ENCODE assay signal across 8 mouse cellular contexts in genomic region chr10:116473759-116474549, GRCm38 (mm10). TPM values are rescaled to one million over a fixed set of nuclear protein-coding genes. Genes with fewer than 3 reads are reported as not detected.
A peak's percentile ranks its signal among the peaks of the same experiment; 100 is the strongest.
DNase-seq lines count a peak whose midpoint lies in the region; ATAC-seq and TF ChIP-seq lines count a peak whose summit lies in the region.

Gene Kcnmb4 (minus strand): TSS chr10:116473878.

- DNase-seq in gastrocnemius, adult 2 months, result peak; percentile 55
- no peak for DNase-seq in gastrocnemius, postnatal 36 days
- DNase-seq in forebrain, embryonic 11.5 days (ENCODE audit: low spot score), result peak; percentile 76
- DNase-seq in left cerebral cortex, postnatal 4 days, result peak; percentile 54
- DNase-seq in midbrain, embryonic 10.5 days (ENCODE audit: low spot score), result peak; percentile 57

- intact Hi-C loops in gastrocnemius, adult 2 months (cut with DNase I), result loop anchor here (10.0 kb wide), 1 partner anchor 139 kb away; no protein-coding TSS in a partner anchor
- intact Hi-C loops in gastrocnemius, postnatal 36 days (cut with DNase I), result no loop called here
- intact Hi-C loops in left cerebral cortex, postnatal 4 days (cut with DNase I), result loop anchor here (5.0 kb wide), 2 partner anchors 67 to 142 kb away; no protein-coding TSS in a partner anchor

- H3K27ac ChIP-seq in gastrocnemius, adult 2 months, result no peak within 1 kb of the TSS
- H3K27ac ChIP-seq in bone marrow macrophage, adult 2 months (ENCODE audit: insufficient read depth, low read depth, low read length), result no peak within 1 kb of the TSS
- peak within 1 kb of the TSS; percentile 57 for H3K27ac ChIP-seq in forebrain, embryonic 11.5 days (ENCODE audit: low read depth, low read length)
- peak within 1 kb of the TSS; percentile 81 for H3K27ac ChIP-seq in hindbrain, embryonic 15.5 days (replicated peaks)
- peak within 1 kb of the TSS; percentile 89 for H3K27ac ChIP-seq in midbrain, embryonic 10.5 days (replicated peaks)
- no peak within 1 kb of the TSS for H3K27ac ChIP-seq in small intestine, adult 2 months (ENCODE audit: insufficient read depth, low read depth, low read length)

- no peaks in the 10 kb centered on the region for H3K4me1 ChIP-seq in bone marrow macrophage, adult 2 months (ENCODE audit: control insufficient read depth, insufficient read depth, low read length)
- H3K4me1 ChIP-seq in forebrain, embryonic 11.5 days (replicated peaks; ENCODE audit: control insufficient read depth, insufficient read depth, low read length), result peaks cover 4% of the 10 kb centered on the region; the same call in 1 of the 2 replicates
- H3K4me1 ChIP-seq in hindbrain, embryonic 15.5 days (replicated peaks), result peaks cover 41% of the 10 kb centered on the region
- H3K4me1 ChIP-seq in midbrain, embryonic 10.5 days, result peaks cover 25% of the 10 kb centered on the region
- H3K4me1 ChIP-seq in small intestine, adult 2 months (ENCODE audit: control insufficient read depth, insufficient read depth, insufficient read length, low read length), result peaks cover 7% of the 10 kb centered on the region

- no peaks in the 10 kb centered on the region; the same call in 1 of the 2 replicates for H3K9me3 ChIP-seq in forebrain, embryonic 11.5 days (ENCODE audit: control insufficient read depth, low read length)
- no peaks in the 10 kb centered on the region for H3K9me3 ChIP-seq in hindbrain, embryonic 15.5 days
- peaks cover 5% of the 10 kb centered on the region; the same call in 1 of the 2 replicates for H3K9me3 ChIP-seq in midbrain, embryonic 10.5 days (replicated peaks)

- no peaks in the 10 kb centered on the region for H3K27me3 ChIP-seq in forebrain, embryonic 11.5 days (ENCODE audit: control insufficient read depth, insufficient read depth, low read length)
- H3K27me3 ChIP-seq in hindbrain, embryonic 15.5 days, result no peaks in the 10 kb centered on the region
- H3K27me3 ChIP-seq in midbrain, embryonic 10.5 days (ENCODE audit: low read depth, poor library complexity, severe bottlenecking), result peaks cover 23% of the 10 kb centered on the region
- H3K27me3 ChIP-seq in small intestine, adult 2 months (ENCODE audit: control insufficient read depth, insufficient read depth, low read length), result peaks cover 37% of the 10 kb centered on the region

- no peak for TF ChIP-seq POLR2A in bone marrow macrophage, adult 2 months (IDR thresholded peaks at IDR 0.05; ENCODE audit: borderline replicate concordance, low read depth, low read length)
- no peak for TF ChIP-seq POLR2A in small intestine, adult 2 months (IDR thresholded peaks at IDR 0.05; ENCODE audit: low read depth, low read length)

- H3K4me2 ChIP-seq in forebrain, embryonic 11.5 days (ENCODE audit: low read depth, low read length, severe bottlenecking), result peak within 1 kb of the TSS; percentile 88
- H3K4me2 ChIP-seq in hindbrain, embryonic 15.5 days, result peak within 1 kb of the TSS; percentile 94

- 1% methylated on average over 62 of the region's 92 CpGs for WGBS in forebrain, embryonic 11.5 days
- under 1% methylated on average over 61 of the region's 92 CpGs for WGBS in hindbrain, embryonic 15.5 days
- 6% methylated on average over 83 of the region's 92 CpGs for WGBS in midbrain, embryonic 10.5 days
- WGBS in small intestine, adult 2 months, result under 1% methylated on average over 81 of the region's 92 CpGs

- H3K9ac ChIP-seq in forebrain, embryonic 11.5 days (ENCODE audit: low read length), result peak within 1 kb of the TSS; percentile 83
- peak within 1 kb of the TSS; percentile 76 for H3K9ac ChIP-seq in hindbrain, embryonic 15.5 days

- H3K4me3 ChIP-seq in gastrocnemius, adult 2 months, result peak within 1 kb of the TSS; percentile 76
- peak within 1 kb of the TSS; percentile 47 for H3K4me3 ChIP-seq in bone marrow macrophage, adult 2 months (ENCODE audit: insufficient read depth, low read length)
- peak within 1 kb of the TSS; percentile 62 for H3K4me3 ChIP-seq in forebrain, embryonic 11.5 days (ENCODE audit: low read depth, low read length)
- H3K4me3 ChIP-seq in hindbrain, embryonic 15.5 days, result peak within 1 kb of the TSS; percentile 70
- H3K4me3 ChIP-seq in midbrain, embryonic 10.5 days, result peak within 1 kb of the TSS; percentile 71
- H3K4me3 ChIP-seq in small intestine, adult 2 months (ENCODE audit: low read depth, low read length), result peak within 1 kb of the TSS; percentile 73

- no peaks in the 10 kb centered on the region for H3K36me3 ChIP-seq in forebrain, embryonic 11.5 days (ENCODE audit: control insufficient read depth, insufficient read depth, low read length)
- H3K36me3 ChIP-seq in hindbrain, embryonic 15.5 days, result no peaks in the 10 kb centered on the region
- H3K36me3 ChIP-seq in midbrain, embryonic 10.5 days, result no peaks in the 10 kb centered on the region
- no peaks in the 10 kb centered on the region for H3K36me3 ChIP-seq in small intestine, adult 2 months (ENCODE audit: control insufficient read depth, insufficient read depth, low read length)

- no peak for TF ChIP-seq CTCF in gastrocnemius, adult 2 months (IDR thresholded peaks at IDR 0.05)
- TF ChIP-seq CTCF in bone marrow macrophage, adult 2 months (IDR thresholded peaks at IDR 0.05; ENCODE audit: low read depth, low read length), result no peak
- no peak for TF ChIP-seq CTCF in small intestine, adult 2 months (IDR thresholded peaks at IDR 0.05; ENCODE audit: extremely low read depth, insufficient read length, insufficient replicate concordance, low read depth, low read length)

- peak; percentile 77 for ATAC-seq in forebrain, embryonic 11.5 days (replicated peaks; ENCODE audit: low FRiP score)
- ATAC-seq in hindbrain, embryonic 15.5 days (ENCODE audit: low FRiP score, low read depth), result peak; percentile 89

RNA-seq across cellular contexts. Expression of gene Kcnmb4, which starts in this region (rescaled TPM):
- total RNA-seq in gastrocnemius, adult 2 months (2021), result under 1 TPM; 0.23 to 0.28 TPM
- not detected for total RNA-seq in gastrocnemius, postnatal 36 days (2021)
- polyA plus RNA-seq in bone marrow macrophage, adult 2 months (2012; ENCODE audit: insufficient read depth, insufficient read length, missing spikeins), result not detected in 2 replicates
- 9.5 and 12.9 TPM in 2 replicates for polyA plus RNA-seq in forebrain, embryonic 11.5 days (2014; fragmentation: Nextera tagmentation; extraction: Ambion mirVana)
- polyA plus RNA-seq in hindbrain, embryonic 15.5 days (2015; fragmentation: Nextera tagmentation; extraction: Ambion mirVana), result 30.1 and 34.9 TPM in 2 replicates
- 10 to 100 TPM; 72.9 to 81.9 TPM for total RNA-seq in left cerebral cortex, postnatal 4 days (2021)
- 7.5 and 10.6 TPM in 2 replicates for polyA plus RNA-seq in midbrain, embryonic 10.5 days (2016; fragmentation: Nextera tagmentation; extraction: Ambion mirVana)
- 2.9 and 8.9 TPM in 2 replicates for polyA plus RNA-seq in small intestine, adult 2 months (2012; rRNA removed)

Comparison
In these comparisons a context has a peak if more than half of its experiments do, and no peak if none do; other contexts are left out.
1. RNA of gene Kcnmb4 (total RNA-seq): 72.9 to 81.9 TPM in left cerebral cortex, postnatal 4 days; 0.23 to 0.28 TPM in gastrocnemius, adult 2 months and not detected in gastrocnemius, postnatal 36 days; every median in the first group is over 10 times any median in the second.
2. Peak in DNase-seq and H3K4me3 ChIP-seq in gastrocnemius, adult 2 months; RNA of the gene not detected or under 1 TPM.
3. DNase-seq: peak in forebrain, embryonic 11.5 days (single experiment), left cerebral cortex, postnatal 4 days (single experiment) and midbrain, embryonic 10.5 days (single experiment); none in gastrocnemius, postnatal 36 days (0 of 2).
4. H3K27ac ChIP-seq: peak in forebrain, embryonic 11.5 days (single experiment), hindbrain, embryonic 15.5 days (single experiment) and midbrain, embryonic 10.5 days (single experiment); none in gastrocnemius, adult 2 months (single experiment), bone marrow macrophage, adult 2 months (single experiment) and small intestine, adult 2 months (single experiment).
5. Peak in every context shown above with its lines, with median percentiles within 50 percentile points of each other: H3K4me3 ChIP-seq.